Mouse (Mus musculus): ENCODE measurements around the gene Amtn.
"Not testable (repeated sequence)": the region's sequence is repeated elsewhere in the genome, so short reads cannot be mapped to it uniquely, and the experiment has no call there.

Amtn gene

GRCm38 (mm10) chr5:88375808-88376207 is at the start of gene Amtn:
TSS of gene Amtn (plus strand) at chr5:88376108.
- no peak for DNase-seq (ENCODE audit: low spot score in 2 of 2)

- DNase-seq (ENCODE audit: low spot score in 2 of 2), result not testable (repeated sequence)
These were observed 27.4 kb upstream of the Amtn start for GRCm38 (mm10) chr5:88348533-88348932.

- peak; percentile 30 to 71 for DNase-seq (ENCODE audit: low spot score in 2 of 2)
These were observed 11.1 kb upstream of the Amtn start for GRCm38 (mm10) chr5:88364768-88365167.

- DNase-seq (ENCODE audit: low spot score in 2 of 2), result no peak
These were observed 9.0 kb upstream of the Amtn start for GRCm38 (mm10) chr5:88366886-88367285.

GRCm38 (mm10) chr5:88370578-88371232 is 5.2 kb upstream of the Amtn start:
- DNase-seq (ENCODE audit: low spot score in 2 of 2), result no peak

GRCm38 (mm10) chr5:88372563-88372962 is 3.3 kb upstream of the Amtn start:
- DNase-seq (ENCODE audit: low spot score in 2 of 2), result no peak

- DNase-seq (ENCODE audit: low spot score in 2 of 2), result not testable (repeated sequence)
These were observed 16.1 kb downstream of the Amtn start for GRCm38 (mm10) chr5:88391960-88392359.

- DNase-seq (ENCODE audit: low spot score in 2 of 2), result no peak
These were observed 22.7 kb downstream of the Amtn start for GRCm38 (mm10) chr5:88398581-88398980.

- peak; percentile 73 to 81 for DNase-seq (ENCODE audit: low spot score in 2 of 2)
These were observed 23.9 kb downstream of the Amtn start for GRCm38 (mm10) chr5:88399849-88400248.

- DNase-seq (ENCODE audit: low spot score in 2 of 2), result no peak
These were observed 25.6 kb downstream of the Amtn start for GRCm38 (mm10) chr5:88401464-88401863.

- no peak for DNase-seq (ENCODE audit: low spot score in 2 of 2)
These were observed 44.6 kb downstream of the Amtn start for GRCm38 (mm10) chr5:88420319-88421065.

GRCm38 (mm10) chr5:88424892-88425291 is 49.0 kb downstream of the Amtn start:
- peak; percentile 17 to 18 for DNase-seq (ENCODE audit: low spot score in 2 of 2)

- no peak for DNase-seq (ENCODE audit: low spot score in 2 of 2)
These were observed 50.8 kb downstream of the Amtn start for GRCm38 (mm10) chr5:88426753-88427152.

Measured in frontal cortex, postnatal 36 days (tissue).